Mouse (Mus musculus) heart, postnatal 4 days (tissue): Measurements from ENCODE around the gene 4930430F08Rik. TPM values are rescaled to one million over a fixed set of nuclear protein-coding genes. Genes with fewer than 3 reads are reported as not detected.

Experiments
- total RNA-seq, 2 experiments: library from RNA; stranded (reverse); gene quantifications; 2 replicates each; pipeline ENCODE4 v1.2.3; 2021

The 4930430F08Rik gene
- total RNA-seq, 2 experiments from 2014 or later = 4.3 to 4.5 TPM

Other genes with a start within 250 kb of the 4930430F08Rik start
- gene Gm4302, start 249.6 kb downstream of the 4930430F08Rik start, total RNA-seq = not detected
- not detected for gene Gm4303, start 244.5 kb downstream of the 4930430F08Rik start, total RNA-seq
- gene Gm4305, start 239.3 kb downstream of the 4930430F08Rik start, total RNA-seq = not detected
- gene Gm4307, start 229.1 kb downstream of the 4930430F08Rik start, total RNA-seq = not detected
- not detected for gene Gm4312, start 207.9 kb downstream of the 4930430F08Rik start, total RNA-seq
- 10 to 100 TPM; 23.1 to 28.4 TPM for gene Tmtc3, start 103.1 kb downstream of the 4930430F08Rik start, total RNA-seq
- 1 to 10 TPM; 3.9 to 5.2 TPM for gene Cep290, start 102.9 kb downstream of the 4930430F08Rik start, total RNA-seq
- gene 1700017N19Rik, start 61 bp upstream of the 4930430F08Rik start, total RNA-seq = not detected